Mouse (Mus musculus): ENCODE results near the gene Arhgef10l. TPM values are rescaled to one million over a fixed set of nuclear protein-coding genes. Genes with fewer than 3 reads are reported as not detected.

Arhgef10l gene
- polyA plus RNA-seq, 1 experiment = 52.7 TPM

DNA sequence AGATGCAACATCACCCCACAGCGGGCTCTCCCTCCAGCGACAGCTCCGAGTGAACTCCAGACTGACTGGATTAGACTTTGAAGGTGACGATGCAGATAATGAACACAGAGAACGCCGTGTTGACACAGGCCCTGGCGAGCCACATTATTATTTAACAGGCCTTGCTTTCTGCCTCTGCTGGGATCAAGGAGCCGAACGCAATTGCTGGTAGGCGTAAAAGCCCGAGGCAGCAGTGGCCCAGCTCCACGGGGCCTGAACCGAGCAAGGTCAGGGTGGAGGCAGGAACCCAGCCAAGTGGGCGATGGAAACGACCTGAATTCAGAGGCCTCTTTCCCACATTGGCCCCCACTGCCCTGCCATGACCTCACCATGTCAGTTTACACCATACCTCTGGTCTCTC is 133.5 kb downstream of the Arhgef10l start:
- no peak for DNase-seq
- WGBS = 41% methylated on average over 15 of the region's 15 CpGs
- Histone ChIP-seq H3K4me3 (replicated peaks; ENCODE audit: insufficient read depth, low read depth, low read length) (no peak overlapping the region), H3K4me1 (ENCODE audit: control insufficient read depth, insufficient read depth, low read length) (peaks cover 32% of the 10 kb centered on the region), H3K27ac (ENCODE audit: insufficient read depth, low read length) (no peak overlapping the region), H3K27me3 (ENCODE audit: control insufficient read depth, insufficient read depth, low read length) (no peaks in the 10 kb centered on the region)
- TF ChIP-seq CTCF (IDR thresholded peaks at IDR 0.05; ENCODE audit: borderline replicate concordance, insufficient read depth, low read depth, low read length) (no peak), POLR2A (IDR thresholded peaks at IDR 0.05; ENCODE audit: borderline replicate concordance, insufficient read depth, low read length) (no peak)

DNA sequence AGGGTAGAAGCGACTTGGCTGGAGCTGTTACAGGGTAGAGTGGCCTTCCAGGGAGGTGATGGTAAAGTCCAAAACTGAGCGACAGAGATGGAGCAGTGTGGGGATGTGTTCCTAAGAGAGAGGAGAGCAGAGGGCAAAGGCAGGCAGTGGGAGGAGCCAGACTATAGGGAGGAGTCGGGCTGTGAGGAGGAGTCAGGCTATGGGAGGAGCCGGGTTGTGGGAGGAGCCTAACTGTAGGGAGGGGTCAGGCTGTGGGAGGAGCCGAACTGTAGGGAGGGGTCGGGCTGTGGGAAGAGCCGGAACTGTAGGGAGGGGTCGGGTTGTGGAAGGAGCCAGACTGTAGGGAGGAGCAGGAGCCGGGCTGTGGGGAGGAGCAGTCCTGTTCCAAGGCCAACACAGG is 134.8 kb downstream of the Arhgef10l start:
- Histone ChIP-seq H3K4me3 (replicated peaks; ENCODE audit: insufficient read depth, low read depth, low read length) (no peak overlapping the region), H3K27me3 (ENCODE audit: control insufficient read depth, insufficient read depth, low read length) (no peaks in the 10 kb centered on the region), H3K27ac (ENCODE audit: insufficient read depth, low read length) (no peak overlapping the region), H3K4me1 (ENCODE audit: control insufficient read depth, insufficient read depth, low read length) (peaks cover 32% of the 10 kb centered on the region)
- TF ChIP-seq CTCF (IDR thresholded peaks at IDR 0.05; ENCODE audit: borderline replicate concordance, insufficient read depth, low read depth, low read length) (no peak), POLR2A (IDR thresholded peaks at IDR 0.05; ENCODE audit: borderline replicate concordance, insufficient read depth, low read length) (no peak)
- 62% methylated on average over 9 of the region's 9 CpGs for WGBS
- DNase-seq = no peak

DNA sequence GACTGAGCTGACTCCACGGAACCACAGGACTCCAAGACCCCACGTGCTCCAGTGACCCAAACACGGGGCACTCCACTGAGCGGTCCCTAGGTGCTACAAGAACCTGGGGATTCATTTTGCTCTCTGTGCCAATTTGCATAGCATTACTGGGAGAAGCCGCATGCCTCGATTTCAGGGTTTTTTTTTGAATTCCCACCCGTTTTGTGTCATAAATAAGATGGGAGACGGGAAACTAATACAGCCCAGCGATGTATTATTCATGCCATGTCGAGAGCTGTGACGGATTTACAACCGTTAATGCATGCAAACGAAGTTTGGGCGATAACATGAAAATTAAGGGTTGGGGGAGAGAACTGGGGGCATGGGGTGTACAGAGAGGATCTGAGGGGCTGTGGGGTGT is 136.1 kb downstream of the Arhgef10l start:
- 79% methylated on average over 14 of the region's 14 CpGs for WGBS

DNA sequence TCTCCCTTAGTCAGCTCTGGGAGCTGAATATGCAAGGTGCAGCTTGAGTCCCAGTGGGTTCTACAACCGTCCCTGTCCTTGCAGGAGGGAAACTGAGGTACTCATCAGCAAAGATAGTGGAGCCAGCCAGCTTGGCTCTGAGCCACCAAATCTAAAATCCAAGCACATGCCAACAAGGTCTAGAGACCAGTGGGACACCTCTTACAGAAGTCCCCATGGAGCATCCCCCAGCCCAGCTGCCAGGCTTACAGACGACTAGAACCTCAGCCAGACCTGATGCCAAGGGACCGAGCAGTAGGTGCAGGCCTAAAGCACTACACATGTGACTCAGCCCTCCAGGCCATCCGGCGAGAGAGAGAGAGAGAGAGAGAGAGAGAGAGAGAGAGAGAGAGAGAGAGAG is 137.4 kb downstream of the Arhgef10l start:
- Histone ChIP-seq H3K27ac (ENCODE audit: insufficient read depth, low read length) (no peak overlapping the region), H3K27me3 (ENCODE audit: control insufficient read depth, insufficient read depth, low read length) (no peaks in the 10 kb centered on the region), H3K4me3 (replicated peaks; ENCODE audit: insufficient read depth, low read depth, low read length) (no peak overlapping the region), H3K4me1 (ENCODE audit: control insufficient read depth, insufficient read depth, low read length) (peaks cover 34% of the 10 kb centered on the region)
- 30% methylated on average over 3 of the region's 5 CpGs for WGBS
- TF ChIP-seq POLR2A (IDR thresholded peaks at IDR 0.05; ENCODE audit: borderline replicate concordance, insufficient read depth, low read length) = no peak
- TF ChIP-seq CTCF (IDR thresholded peaks at IDR 0.05; ENCODE audit: borderline replicate concordance, insufficient read depth, low read depth, low read length) = no peak
- peak in 1 of 2 experiments; percentile 36 for DNase-seq

More for the DNA sequence above, 136.1 kb downstream of the Arhgef10l start:
- Histone ChIP-seq H3K4me1 (ENCODE audit: control insufficient read depth, insufficient read depth, low read length) (peaks cover 32% of the 10 kb centered on the region), H3K27me3 (ENCODE audit: control insufficient read depth, insufficient read depth, low read length) (no peaks in the 10 kb centered on the region), H3K27ac (ENCODE audit: insufficient read depth, low read length) (no peak overlapping the region), H3K4me3 (replicated peaks; ENCODE audit: insufficient read depth, low read depth, low read length) (no peak overlapping the region)
- TF ChIP-seq POLR2A (IDR thresholded peaks at IDR 0.05; ENCODE audit: borderline replicate concordance, insufficient read depth, low read length) (no peak), CTCF (IDR thresholded peaks at IDR 0.05; ENCODE audit: borderline replicate concordance, insufficient read depth, low read depth, low read length) (no peak)
- no peak for DNase-seq

- no peak for TF ChIP-seq CTCF (IDR thresholded peaks at IDR 0.05; ENCODE audit: borderline replicate concordance, insufficient read depth, low read depth, low read length)
- TF ChIP-seq POLR2A (IDR thresholded peaks at IDR 0.05; ENCODE audit: borderline replicate concordance, insufficient read depth, low read length) = no peak
- 74% methylated on average over 10 of the region's 10 CpGs for WGBS
- Histone ChIP-seq H3K27me3 (ENCODE audit: control insufficient read depth, insufficient read depth, low read length) (no peaks in the 10 kb centered on the region), H3K27ac (ENCODE audit: insufficient read depth, low read length) (no peak overlapping the region), H3K4me1 (ENCODE audit: control insufficient read depth, insufficient read depth, low read length) (peaks cover 40% of the 10 kb centered on the region), H3K4me3 (replicated peaks; ENCODE audit: insufficient read depth, low read depth, low read length) (no peak overlapping the region)
- DNase-seq = no peak
These were observed 140.1 kb downstream of the Arhgef10l start for GRCm38 (mm10) chr4:140525674-140526177.

- Histone ChIP-seq H3K4me1 (ENCODE audit: control insufficient read depth, insufficient read depth, low read length) (peaks cover 38% of the 10 kb centered on the region), H3K27ac (ENCODE audit: insufficient read depth, low read length) (no peak overlapping the region), H3K27me3 (ENCODE audit: control insufficient read depth, insufficient read depth, low read length) (no peaks in the 10 kb centered on the region), H3K4me3 (replicated peaks; ENCODE audit: insufficient read depth, low read depth, low read length) (no peak overlapping the region)
- TF ChIP-seq CTCF (IDR thresholded peaks at IDR 0.05; ENCODE audit: borderline replicate concordance, insufficient read depth, low read depth, low read length) (no peak), POLR2A (IDR thresholded peaks at IDR 0.05; ENCODE audit: borderline replicate concordance, insufficient read depth, low read length) (no peak)
- whole genome bisulfite sequencing = 54% methylated on average over 13 of the region's 13 CpGs
- no peak for DNase-seq
These were observed 140.9 kb downstream of the Arhgef10l start for GRCm38 (mm10) chr4:140524927-140525326.

- 85% methylated on average over 4 of the region's 4 CpGs for WGBS
These were observed 142.9 kb downstream of the Arhgef10l start for GRCm38 (mm10) chr4:140522873-140523272.

DNA sequence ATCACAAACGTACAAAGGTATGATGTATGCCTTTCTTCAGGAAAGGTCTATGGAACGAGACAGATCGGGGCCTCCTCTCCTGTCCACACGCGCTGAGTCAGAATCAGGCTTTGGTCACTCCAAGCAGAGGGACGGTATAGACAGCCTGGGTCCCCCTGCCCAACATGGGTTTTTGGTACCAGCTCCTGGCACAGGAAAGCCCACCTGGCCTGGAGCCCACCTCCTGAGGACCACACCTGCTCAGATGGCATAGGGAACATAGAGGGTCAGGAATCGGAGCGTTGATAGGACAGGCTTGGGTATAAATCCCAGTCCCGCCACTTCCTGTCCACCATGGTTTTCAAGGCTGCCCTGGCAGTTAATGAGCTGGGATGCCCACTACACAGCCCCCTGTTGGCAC is 145.1 kb downstream of the Arhgef10l start:
- peaks cover 23% of the 10 kb centered on the region for H3K4me1 ChIP-seq (ENCODE audit: control insufficient read depth, insufficient read depth, low read length)
- DNase-seq = no peak
- TF ChIP-seq CTCF (IDR thresholded peaks at IDR 0.05; ENCODE audit: borderline replicate concordance, insufficient read depth, low read depth, low read length) (no peak), POLR2A (IDR thresholded peaks at IDR 0.05; ENCODE audit: borderline replicate concordance, insufficient read depth, low read length) (no peak)
- 58% methylated on average over 9 of the region's 9 CpGs for WGBS
- H3K4me3 ChIP-seq (replicated peaks; ENCODE audit: insufficient read depth, low read depth, low read length) = no peak overlapping the region
- no peaks in the 10 kb centered on the region for H3K27me3 ChIP-seq (ENCODE audit: control insufficient read depth, insufficient read depth, low read length)
- H3K27ac ChIP-seq (ENCODE audit: insufficient read depth, low read length) = no peak overlapping the region

More at GRCm38 (mm10) chr4:140522873-140523272, 142.9 kb downstream of the Arhgef10l start:
- no peak for DNase-seq
- Histone ChIP-seq H3K27me3 (ENCODE audit: control insufficient read depth, insufficient read depth, low read length) (no peaks in the 10 kb centered on the region), H3K27ac (ENCODE audit: insufficient read depth, low read length) (no peak overlapping the region), H3K4me1 (ENCODE audit: control insufficient read depth, insufficient read depth, low read length) (peaks cover 25% of the 10 kb centered on the region), H3K4me3 (replicated peaks; ENCODE audit: insufficient read depth, low read depth, low read length) (no peak overlapping the region)
- no peak for TF ChIP-seq CTCF (IDR thresholded peaks at IDR 0.05; ENCODE audit: borderline replicate concordance, insufficient read depth, low read depth, low read length)
- TF ChIP-seq POLR2A (IDR thresholded peaks at IDR 0.05; ENCODE audit: borderline replicate concordance, insufficient read depth, low read length) = no peak
